Comparison of ENCODE assay signal across 10 mouse cellular contexts in the genomic region with DNA sequence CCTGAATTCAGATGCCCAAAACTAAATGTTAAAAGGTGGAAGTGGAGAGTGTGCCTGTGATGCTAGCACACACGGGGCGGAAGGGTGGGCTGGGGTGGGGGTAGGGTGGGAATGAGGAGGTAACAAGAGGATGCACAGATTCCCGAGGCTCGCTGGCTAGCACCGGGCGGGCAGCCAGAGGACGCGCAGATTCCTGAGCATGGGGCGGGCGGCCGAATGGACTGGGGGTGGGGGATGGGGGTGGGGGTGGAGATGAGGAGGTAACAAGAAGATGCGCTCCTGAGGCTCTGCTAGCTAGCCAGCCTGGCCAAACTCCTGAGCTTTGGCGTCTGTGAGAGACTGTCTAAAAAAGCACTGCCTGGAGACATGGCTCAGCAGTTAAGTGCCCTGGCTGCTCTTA. TPM values are rescaled to one million over a fixed set of nuclear protein-coding genes. Genes with fewer than 3 reads are reported as not detected.
A peak's percentile ranks its signal among the peaks of the same experiment; 100 is the strongest.
DNase-seq lines count a peak whose midpoint lies in the region; ATAC-seq lines count a peak whose summit lies in the region.
"Had no signal": no experiment of that assay in that cellular context is flagged by ENCODE, and none has a peak within 500 bp of the region (broad histone marks: within the 10 kb centered on the region; RNA-seq: fewer than 3 reads in every experiment).

No protein-coding gene starts in this region.

- H3K9ac ChIP-seq in lung, embryonic 16.5 days (ENCODE audit: low read length): no peak overlapping the region
- no peak overlapping the region for H3K9ac ChIP-seq in hindbrain, embryonic 14.5 days
- H3K9ac ChIP-seq in stomach, embryonic 15.5 days: no peak overlapping the region

- intact Hi-C loops in heart, postnatal 14 days (cut with DNase I): no loop called here

- H3K9me3 ChIP-seq in heart, embryonic 10.5 days: no peaks in the 10 kb centered on the region
- H3K9me3 ChIP-seq in lung, embryonic 16.5 days (ENCODE audit: control insufficient read depth, low read length): no peaks in the 10 kb centered on the region
- H3K9me3 ChIP-seq in hindbrain, embryonic 14.5 days (ENCODE audit: control insufficient read depth, low read length): no peaks in the 10 kb centered on the region
- no peaks in the 10 kb centered on the region for H3K9me3 ChIP-seq in stomach, embryonic 15.5 days

- H3K4me2 ChIP-seq in lung, embryonic 16.5 days (ENCODE audit: low read depth, low read length): peak overlapping the region; percentile 42
- peak overlapping the region; percentile 10; the same call in 1 of the 2 replicates for H3K4me2 ChIP-seq in hindbrain, embryonic 14.5 days (replicated peaks)
- 0 out of 2 replicates have a peak overlapping the region, but pooled peaks have one; percentile 21 for H3K4me2 ChIP-seq in stomach, embryonic 15.5 days

- peak; percentile 41 for ATAC-seq in lung, embryonic 16.5 days (ENCODE audit: low read depth)
- ATAC-seq in hindbrain, embryonic 14.5 days (ENCODE audit: low FRiP score): no peak
- no peak for ATAC-seq in stomach, embryonic 15.5 days (ENCODE audit: insufficient read depth, low FRiP score, low read depth)

- DNase-seq in heart, embryonic 10.5 days (ENCODE audit: low spot score): no peak
- DNase-seq in heart, postnatal 14 days: no peak
- no peak for DNase-seq in lung, postnatal 4 days
- DNase-seq in hindbrain, embryonic 14.5 days (ENCODE audit: low spot score): peak; percentile 26
- no peak for DNase-seq in urinary bladder, postnatal 36 days (ENCODE audit: low spot score in 2 of 2)
- DNase-seq in kidney, postnatal 14 days: no peak
- DNase-seq: kidney, adult 9 months had no signal

- 0 out of 2 replicates have a peak, but pooled peaks cover 3% of the 10 kb centered on the region for H3K27me3 ChIP-seq in heart, embryonic 10.5 days (ENCODE audit: insufficient read depth, poor library complexity, severe bottlenecking)
- H3K27me3 ChIP-seq in lung, embryonic 16.5 days (ENCODE audit: control insufficient read depth, insufficient read depth, low read depth, low read length): no peaks in the 10 kb centered on the region; the same call in 1 of the 2 replicates
- no peaks in the 10 kb centered on the region for H3K27me3 ChIP-seq in hindbrain, embryonic 14.5 days (ENCODE audit: control insufficient read depth, insufficient read depth, low read length)
- H3K27me3 ChIP-seq in stomach, embryonic 15.5 days (replicated peaks): no peaks in the 10 kb centered on the region

- 0 out of 2 replicates have a peak, but pooled peaks cover 13% of the 10 kb centered on the region for H3K36me3 ChIP-seq in heart, embryonic 10.5 days
- H3K36me3 ChIP-seq in lung, embryonic 16.5 days (ENCODE audit: control insufficient read depth, insufficient read depth, low read length): no peaks in the 10 kb centered on the region
- peaks cover 5% of the 10 kb centered on the region; the same call in 1 of the 2 replicates for H3K36me3 ChIP-seq in hindbrain, embryonic 14.5 days (replicated peaks; ENCODE audit: control insufficient read depth, insufficient read depth)
- no peaks in the 10 kb centered on the region for H3K36me3 ChIP-seq in stomach, embryonic 15.5 days

- peaks cover 18% of the 10 kb centered on the region for H3K4me1 ChIP-seq in heart, embryonic 10.5 days
- H3K4me1 ChIP-seq in lung, embryonic 16.5 days (replicated peaks; ENCODE audit: control insufficient read depth, insufficient read depth, low read length): peaks cover 6% of the 10 kb centered on the region
- peaks cover 9% of the 10 kb centered on the region; the same call in 1 of the 2 replicates for H3K4me1 ChIP-seq in hindbrain, embryonic 14.5 days (replicated peaks; ENCODE audit: control insufficient read depth, insufficient read depth, low read length)
- H3K4me1 ChIP-seq in stomach, embryonic 15.5 days: peaks cover 8% of the 10 kb centered on the region; the same call in 1 of the 2 replicates

- peak overlapping the region; percentile 43 for H3K4me3 ChIP-seq in heart, embryonic 10.5 days
- H3K4me3 ChIP-seq in lung, embryonic 16.5 days (ENCODE audit: low read length): no peak overlapping the region
- H3K4me3 ChIP-seq in hindbrain, embryonic 14.5 days (replicated peaks; ENCODE audit: low read length): no peak overlapping the region
- H3K4me3 ChIP-seq in stomach, embryonic 15.5 days (replicated peaks): no peak overlapping the region

- WGBS in heart, embryonic 10.5 days: 3% methylated on average over 13 of the region's 13 CpGs
- WGBS in lung, embryonic 16.5 days: 2% methylated on average over 13 of the region's 13 CpGs
- 3% methylated on average over 13 of the region's 13 CpGs for WGBS in hindbrain, embryonic 14.5 days
- 9% methylated on average over 13 of the region's 13 CpGs for WGBS in stomach, embryonic 15.5 days

- no peak overlapping the region for H3K27ac ChIP-seq in heart, embryonic 10.5 days
- no peak overlapping the region for H3K27ac ChIP-seq in lung, embryonic 16.5 days (ENCODE audit: low read length)
- no peak overlapping the region for H3K27ac ChIP-seq in hindbrain, embryonic 14.5 days
- H3K27ac ChIP-seq in stomach, embryonic 15.5 days: no peak overlapping the region

RNA-seq across cellular contexts. Expression of a gene that starts 17.9 kb away (rescaled TPM):
- 19.0 and 20.1 TPM in 2 replicates for polyA plus RNA-seq in heart, embryonic 10.5 days (2016; fragmentation: Nextera tagmentation; extraction: Ambion mirVana)
- 1 to 10 TPM; 2.7 to 3.8 TPM for total RNA-seq in heart, postnatal 14 days (2021)
- 6.1 and 6.4 TPM in 2 replicates for polyA plus RNA-seq in lung, embryonic 16.5 days (2015; fragmentation: Nextera tagmentation; extraction: Ambion mirVana)
- polyA plus RNA-seq in hindbrain, embryonic 14.5 days (2014; fragmentation: Nextera tagmentation; extraction: Ambion mirVana): 24.3 and 24.6 TPM in 2 replicates
- 6.8 and 8.8 TPM in 2 replicates for polyA plus RNA-seq in stomach, embryonic 15.5 days (2015; fragmentation: Nextera tagmentation; extraction: Ambion mirVana)

RNA-seq across cellular contexts. Expression of a gene that starts 29.1 kb away (rescaled TPM):
- polyA plus RNA-seq in heart, embryonic 10.5 days (2016; fragmentation: Nextera tagmentation; extraction: Ambion mirVana): 0.83 and 0.94 TPM in 2 replicates
- total RNA-seq in heart, postnatal 14 days (2021): 10 to 100 TPM; 61.8 to 69.1 TPM
- 0.74 and 1.1 TPM in 2 replicates for polyA plus RNA-seq in lung, embryonic 16.5 days (2015; fragmentation: Nextera tagmentation; extraction: Ambion mirVana)
- 0.27 TPM in 1 of 2 replicates, not detected in the other for polyA plus RNA-seq in hindbrain, embryonic 14.5 days (2014; fragmentation: Nextera tagmentation; extraction: Ambion mirVana)
- polyA plus RNA-seq in stomach, embryonic 15.5 days (2015; fragmentation: Nextera tagmentation; extraction: Ambion mirVana): 2.0 and 2.2 TPM in 2 replicates
- polyA plus RNA-seq: C2C12 had no signal

RNA-seq across cellular contexts. Expression of a gene that starts 30.7 kb away (rescaled TPM):
- polyA plus RNA-seq in heart, embryonic 10.5 days (2016; fragmentation: Nextera tagmentation; extraction: Ambion mirVana): not detected in 2 replicates
- total RNA-seq in heart, postnatal 14 days (2021): not detected
- not detected in 2 replicates for polyA plus RNA-seq in lung, embryonic 16.5 days (2015; fragmentation: Nextera tagmentation; extraction: Ambion mirVana)
- not detected in 2 replicates for polyA plus RNA-seq in hindbrain, embryonic 14.5 days (2014; fragmentation: Nextera tagmentation; extraction: Ambion mirVana)
- polyA plus RNA-seq in stomach, embryonic 15.5 days (2015; fragmentation: Nextera tagmentation; extraction: Ambion mirVana): 4.8 and 7.6 TPM in 2 replicates
- polyA plus RNA-seq: C2C12 had no signal

RNA-seq across cellular contexts. Expression of a gene that starts 37.2 kb away (rescaled TPM):
- 3.0 TPM in 1 of 2 replicates, not detected in the other for polyA plus RNA-seq in heart, embryonic 10.5 days (2016; fragmentation: Nextera tagmentation; extraction: Ambion mirVana)
- not detected for total RNA-seq in heart, postnatal 14 days (2021)
- polyA plus RNA-seq in lung, embryonic 16.5 days (2015; fragmentation: Nextera tagmentation; extraction: Ambion mirVana): not detected in 2 replicates
- polyA plus RNA-seq in hindbrain, embryonic 14.5 days (2014; fragmentation: Nextera tagmentation; extraction: Ambion mirVana): 4.3 and 4.4 TPM in 2 replicates
- polyA plus RNA-seq in stomach, embryonic 15.5 days (2015; fragmentation: Nextera tagmentation; extraction: Ambion mirVana): 65.1 and 89.6 TPM in 2 replicates
- polyA plus RNA-seq: C2C12 had no signal

RNA-seq across cellular contexts. Expression of a gene that starts 42.2 kb away (rescaled TPM):
- polyA plus RNA-seq in heart, embryonic 10.5 days (2016; fragmentation: Nextera tagmentation; extraction: Ambion mirVana): 3.4 and 5.1 TPM in 2 replicates
- total RNA-seq in heart, postnatal 14 days (2021): 1 to 10 TPM; 4.3 to 5.2 TPM
- 3.7 and 4.1 TPM in 2 replicates for polyA plus RNA-seq in lung, embryonic 16.5 days (2015; fragmentation: Nextera tagmentation; extraction: Ambion mirVana)
- polyA plus RNA-seq in hindbrain, embryonic 14.5 days (2014; fragmentation: Nextera tagmentation; extraction: Ambion mirVana): 53.5 and 57.2 TPM in 2 replicates
- 7.2 and 9.0 TPM in 2 replicates for polyA plus RNA-seq in stomach, embryonic 15.5 days (2015; fragmentation: Nextera tagmentation; extraction: Ambion mirVana)
